Mouse (Mus musculus): ENCODE measurements at regions not wholly inside any gene's neighbourhood (a gene's known extent, or its start where the extent isn't known, plus 50 kb on each side); places are given as distances from the start of the nearest gene placed in this dataset.

GRCm38 (mm10) chr14:120560416-120560815, 82.2 kb downstream of the Rap2a start:
- DNase-seq (ENCODE audit: low read depth) = no peak

- DNase-seq (ENCODE audit: low read depth) = no peak
Observed at GRCm38 (mm10) chr14:120560987-120561386, 82.7 kb downstream of the Rap2a start.

- DNase-seq (ENCODE audit: low read depth) = no peak
Observed at GRCm38 (mm10) chr14:120566945-120567344, 88.7 kb downstream of the Rap2a start.

- DNase-seq (ENCODE audit: low read depth) = no peak
Observed at GRCm38 (mm10) chr14:120568054-120568453, 89.8 kb downstream of the Rap2a start.

GRCm38 (mm10) chr14:120572238-120572637, 94.0 kb downstream of the Rap2a start:
- DNase-seq (ENCODE audit: low read depth) = peak; percentile 96

- no peak for DNase-seq (ENCODE audit: low read depth)
Observed at GRCm38 (mm10) chr14:120575202-120575601, 97.0 kb downstream of the Rap2a start.

- DNase-seq (ENCODE audit: low read depth) = no peak
Observed at GRCm38 (mm10) chr14:120578352-120579080, 100.3 kb downstream of the Rap2a start.

- peak; percentile 39 for DNase-seq (ENCODE audit: low read depth)
Observed at GRCm38 (mm10) chr14:120583807-120584206, 105.6 kb downstream of the Rap2a start.

GRCm38 (mm10) chr14:120592191-120592590, 113.9 kb downstream of the Rap2a start:
- no peak for DNase-seq (ENCODE audit: low read depth)

- DNase-seq (ENCODE audit: low read depth) = no peak
Observed at GRCm38 (mm10) chr14:120600414-120600935, 122.2 kb downstream of the Rap2a start.

- no peak for DNase-seq (ENCODE audit: low read depth)
Observed at GRCm38 (mm10) chr14:120601510-120601909, 123.3 kb downstream of the Rap2a start.

- no peak for DNase-seq (ENCODE audit: low read depth)
Observed at GRCm38 (mm10) chr14:120603849-120604492, 125.7 kb downstream of the Rap2a start.

GRCm38 (mm10) chr14:120607801-120608200, 129.6 kb downstream of the Rap2a start:
- DNase-seq (ENCODE audit: low read depth) = no peak

GRCm38 (mm10) chr14:120611311-120611710, 133.1 kb downstream of the Rap2a start:
- peak; percentile 42 for DNase-seq (ENCODE audit: low read depth)

- no peak for DNase-seq (ENCODE audit: low read depth)
Observed at GRCm38 (mm10) chr14:120626223-120626935, 148.1 kb downstream of the Rap2a start.

GRCm38 (mm10) chr14:120626936-120627277, 148.7 kb downstream of the Rap2a start:
- DNase-seq (ENCODE audit: low read depth) = no peak

GRCm38 (mm10) chr14:120632771-120633170, 154.5 kb downstream of the Rap2a start:
- no peak for DNase-seq (ENCODE audit: low read depth)

- DNase-seq (ENCODE audit: low read depth) = peak; percentile 86
Observed at GRCm38 (mm10) chr14:120636726-120637400, 158.6 kb downstream of the Rap2a start.

GRCm38 (mm10) chr14:120637486-120638125, 159.4 kb downstream of the Rap2a start:
- peak; percentile 96 for DNase-seq (ENCODE audit: low read depth)

GRCm38 (mm10) chr14:120642591-120642990, 164.3 kb downstream of the Rap2a start:
- no peak for DNase-seq (ENCODE audit: low read depth)

GRCm38 (mm10) chr14:120652034-120652433, 173.8 kb downstream of the Rap2a start:
- DNase-seq (ENCODE audit: low read depth) = peak; percentile 26

- DNase-seq (ENCODE audit: low read depth) = peak; percentile 45
Observed at GRCm38 (mm10) chr14:120660321-120660781, 182.1 kb downstream of the Rap2a start.
